Mouse (Mus musculus): ENCODE results near the gene Gjb4.

Gene Gjb4

GRCm38 (mm10) chr4:127306915-127307314 lies 47.0 kb downstream of the Gjb4 start:
- no peak for DNase-seq (ENCODE audit: low spot score)

GRCm38 (mm10) chr4:127303796-127304195 lies 50.1 kb downstream of the Gjb4 start:
- DNase-seq (ENCODE audit: low spot score): no peak
